Mouse (Mus musculus): ENCODE measurements around the gene Nckap5. TPM values are rescaled to one million over a fixed set of nuclear protein-coding genes. Genes with fewer than 3 reads are reported as not detected.

Gene Nckap5
- total and polyA plus RNA-seq, 3 experiments: not detected

GRCm38 (mm10) chr1:126544471-126544870 lies 286.1 kb downstream of the Nckap5 start:
- TF ChIP-seq GATA1 (IDR thresholded peaks at IDR 0.05; ENCODE audit: low read depth, low read length): no peak
- no peak for TF ChIP-seq POLR2AphosphoS2 (IDR thresholded peaks at IDR 0.05; ENCODE audit: low read length)
- no peak for TF ChIP-seq ZMIZ1 (IDR thresholded peaks at IDR 0.05; ENCODE audit: low read depth, low read length)
- TF ChIP-seq SIN3A (IDR thresholded peaks at IDR 0.05; ENCODE audit: low read length): no peak
- TF ChIP-seq RAD21 (IDR thresholded peaks at IDR 0.05; ENCODE audit: low read depth, low read length): no peak
- no peak for TF ChIP-seq CHD2 (IDR thresholded peaks at IDR 0.05; ENCODE audit: low read length)
- TF ChIP-seq ZKSCAN1 (IDR thresholded peaks at IDR 0.05; ENCODE audit: low read depth, low read length): no peak
- no peak for TF ChIP-seq MAZ (IDR thresholded peaks at IDR 0.05; ENCODE audit: low read depth, low read length)
- no peak for TF ChIP-seq ELF1 (IDR thresholded peaks at IDR 0.05; ENCODE audit: low read depth, low read length)
- TF ChIP-seq KAT2A (conservative IDR thresholded peaks at IDR 0.05; ENCODE audit: low read depth, low read length): no peak
- no peak for TF ChIP-seq E2F4 (IDR thresholded peaks at IDR 0.05; ENCODE audit: borderline replicate concordance, low read depth, low read length)
- H3K27ac ChIP-seq (ENCODE audit: control insufficient read depth, low read depth, low read length): no peak overlapping the region
- no peaks in the 10 kb centered on the region for H3K9me3 ChIP-seq (replicated peaks; ENCODE audit: insufficient read depth, low read length)
- no peak overlapping the region for H3K4me3 ChIP-seq (ENCODE audit: control insufficient read depth in 1 of 2, insufficient read depth in 1 of 2, low read depth in 2 of 2, low read length in 2 of 2)
- no peaks in the 10 kb centered on the region for H3K79me2 ChIP-seq (ENCODE audit: control insufficient read depth, insufficient read depth, low read length, poor library complexity)
- H3K9ac ChIP-seq (ENCODE audit: control insufficient read depth, low read depth, low read length, poor library complexity, severe bottlenecking): no peak overlapping the region
- no peaks in the 10 kb centered on the region for H3K36me3 ChIP-seq (ENCODE audit: control insufficient read depth in 1 of 2, insufficient read depth in 2 of 2, low read length in 2 of 2)
- H3K4me1 ChIP-seq (ENCODE audit: control insufficient read depth in 1 of 2, insufficient read depth in 2 of 2, low read length in 2 of 2): no peaks in the 10 kb centered on the region
- H3K27me3 ChIP-seq (ENCODE audit: control insufficient read depth in 1 of 2, insufficient read depth in 2 of 2, low read length in 2 of 2): no peaks in the 10 kb centered on the region
- DNase-seq (ENCODE audit: low read depth, low spot score): no peak

- H3K27me3 ChIP-seq (ENCODE audit: control insufficient read depth in 1 of 2, insufficient read depth in 2 of 2, low read length in 2 of 2): no peaks in the 10 kb centered on the region
- H3K9ac ChIP-seq (ENCODE audit: control insufficient read depth, low read depth, low read length, poor library complexity, severe bottlenecking): no peak overlapping the region
- H3K79me2 ChIP-seq (ENCODE audit: control insufficient read depth, insufficient read depth, low read length, poor library complexity): no peaks in the 10 kb centered on the region
- H3K36me3 ChIP-seq (ENCODE audit: control insufficient read depth in 1 of 2, insufficient read depth in 2 of 2, low read length in 2 of 2): no peaks in the 10 kb centered on the region
- no peaks in the 10 kb centered on the region for H3K9me3 ChIP-seq (replicated peaks; ENCODE audit: insufficient read depth, low read length)
- H3K27ac ChIP-seq (ENCODE audit: control insufficient read depth, low read depth, low read length): no peak overlapping the region
- H3K4me3 ChIP-seq (ENCODE audit: control insufficient read depth in 1 of 2, insufficient read depth in 1 of 2, low read depth in 2 of 2, low read length in 2 of 2): no peak overlapping the region
- no peak for DNase-seq (ENCODE audit: low read depth, low spot score)
- H3K4me1 ChIP-seq (ENCODE audit: control insufficient read depth in 1 of 2, insufficient read depth in 2 of 2, low read length in 2 of 2): no peaks in the 10 kb centered on the region
- no peak for TF ChIP-seq RAD21 (IDR thresholded peaks at IDR 0.05; ENCODE audit: low read depth, low read length)
- TF ChIP-seq ZKSCAN1 (IDR thresholded peaks at IDR 0.05; ENCODE audit: low read depth, low read length): no peak
- TF ChIP-seq EP300 (IDR thresholded peaks at IDR 0.05; ENCODE audit: low read depth in 1 of 2, low read length in 2 of 2): no peak
Observed at GRCm38 (mm10) chr1:126537223-126537757, 293.3 kb downstream of the Nckap5 start.

GRCm38 (mm10) chr1:126535527-126535926 lies 295.1 kb downstream of the Nckap5 start:
- H3K27me3 ChIP-seq (ENCODE audit: control insufficient read depth in 1 of 2, insufficient read depth in 2 of 2, low read length in 2 of 2): no peaks in the 10 kb centered on the region
- H3K9ac ChIP-seq (ENCODE audit: control insufficient read depth, low read depth, low read length, poor library complexity, severe bottlenecking): no peak overlapping the region
- H3K9me3 ChIP-seq (replicated peaks; ENCODE audit: insufficient read depth, low read length): no peaks in the 10 kb centered on the region
- no peak overlapping the region for H3K4me3 ChIP-seq (ENCODE audit: control insufficient read depth in 1 of 2, insufficient read depth in 1 of 2, low read depth in 2 of 2, low read length in 2 of 2)
- no peaks in the 10 kb centered on the region for H3K36me3 ChIP-seq (ENCODE audit: control insufficient read depth in 1 of 2, insufficient read depth in 2 of 2, low read length in 2 of 2)
- no peak overlapping the region for H3K27ac ChIP-seq (ENCODE audit: control insufficient read depth, low read depth, low read length)
- TF ChIP-seq E2F4 (IDR thresholded peaks at IDR 0.05; ENCODE audit: borderline replicate concordance, low read depth, low read length) (no peak), ZMIZ1 (IDR thresholded peaks at IDR 0.05; ENCODE audit: low read depth, low read length) (no peak), HCFC1 (IDR thresholded peaks at IDR 0.05; ENCODE audit: low read depth, low read length) (no peak), CHD2 (IDR thresholded peaks at IDR 0.05; ENCODE audit: low read length) (no peak), TAL1 (IDR thresholded peaks at IDR 0.05; ENCODE audit: low read length) (no peak), EP300 (IDR thresholded peaks at IDR 0.05; ENCODE audit: low read depth in 1 of 2, low read length in 2 of 2) (no peak), MEF2A (IDR thresholded peaks at IDR 0.05; ENCODE audit: extremely low read depth, insufficient replicate concordance, low read depth, low read length, poor library complexity, severe bottlenecking) (no peak), TBP (IDR thresholded peaks at IDR 0.05; ENCODE audit: low read depth, low read length) (no peak), RAD21 (IDR thresholded peaks at IDR 0.05; ENCODE audit: low read depth, low read length) (no peak), TCF12 (IDR thresholded peaks at IDR 0.05; ENCODE audit: low read depth, low read length) (no peak), CTCF (IDR thresholded peaks at IDR 0.05 in 2 of 3, conservative IDR thresholded peaks at IDR 0.05 in 1 of 3; ENCODE audit: control insufficient read depth in 1 of 3, insufficient read depth in 1 of 3, low read depth in 2 of 3, low read length in 3 of 3, poor library complexity in 1 of 3, severe bottlenecking in 1 of 3) (no peak), NELFE (IDR thresholded peaks at IDR 0.05; ENCODE audit: low read depth, low read length) (no peak), MYC (IDR thresholded peaks at IDR 0.05; ENCODE audit: low read depth, low read length) (no peak), MAX (IDR thresholded peaks at IDR 0.05; ENCODE audit: low read length) (no peak)
- no peaks in the 10 kb centered on the region for H3K4me1 ChIP-seq (ENCODE audit: control insufficient read depth in 1 of 2, insufficient read depth in 2 of 2, low read length in 2 of 2)
- DNase-seq (ENCODE audit: low read depth, low spot score): no peak
- no peaks in the 10 kb centered on the region for H3K79me2 ChIP-seq (ENCODE audit: control insufficient read depth, insufficient read depth, low read length, poor library complexity)

Measured in MEL (cell line).